Mouse (Mus musculus): ENCODE data around the gene Ceacam10. TPM values are rescaled to one million over a fixed set of nuclear protein-coding genes. Genes with fewer than 3 reads are reported as not detected.

Ceacam10 gene
- polyA plus RNA-seq, 1 experiment from 2014 or later: 0.24 TPM

- H3K4me2 ChIP-seq (ENCODE audit: low read depth, severe bottlenecking): no peak overlapping the region
- H3K4me3 ChIP-seq (ENCODE audit: low read depth, low read length): no peak overlapping the region
- H3K4me1 ChIP-seq (ENCODE audit: control insufficient read depth, insufficient read depth, low read length): no peaks in the 10 kb centered on the region
- DNase-seq (ENCODE audit: low spot score) (no peak), ATAC-seq (ENCODE audit: insufficient number of reproducible peaks, low FRiP score, low TSS enrichment, low read depth) (no peak)
- no peak overlapping the region for H3K27ac ChIP-seq (replicated peaks; ENCODE audit: low read depth, low read length)
- H3K36me3 ChIP-seq (ENCODE audit: control insufficient read depth, insufficient read depth, low read length): no peaks in the 10 kb centered on the region
- no peaks in the 10 kb centered on the region for H3K27me3 ChIP-seq (ENCODE audit: control insufficient read depth, insufficient read depth, low read length)
- no peaks in the 10 kb centered on the region for H3K9me3 ChIP-seq (ENCODE audit: control insufficient read depth, low read length)
- no peak overlapping the region for H3K9ac ChIP-seq (ENCODE audit: low read length)
- WGBS: 85% methylated on average over 8 of the region's 8 CpGs
These were observed 14.4 kb upstream of the Ceacam10 start for GRCm38 (mm10) chr7:24762574-24762973.

- no peak for ATAC-seq (ENCODE audit: insufficient number of reproducible peaks, low FRiP score, low TSS enrichment, low read depth)
- no peaks in the 10 kb centered on the region; the same call in 1 of the 2 replicates for H3K9me3 ChIP-seq (ENCODE audit: control insufficient read depth, low read length)
These were observed 5.6 kb upstream of the Ceacam10 start for GRCm38 (mm10) chr7:24771361-24771760.

GRCm38 (mm10) chr7:24773942-24774535 lies 3.0 kb upstream of the Ceacam10 start:
- Histone ChIP-seq H3K4me1 (ENCODE audit: control insufficient read depth, insufficient read depth, low read length) (no peaks in the 10 kb centered on the region), H3K36me3 (ENCODE audit: control insufficient read depth, insufficient read depth, low read length) (no peaks in the 10 kb centered on the region), H3K27ac (replicated peaks; ENCODE audit: low read depth, low read length) (no peak overlapping the region), H3K27me3 (ENCODE audit: control insufficient read depth, insufficient read depth, low read length) (no peaks in the 10 kb centered on the region), H3K4me3 (ENCODE audit: low read depth, low read length) (no peak overlapping the region), H3K9me3 (ENCODE audit: control insufficient read depth, low read length) (no peaks in the 10 kb centered on the region), H3K4me2 (ENCODE audit: low read depth, severe bottlenecking) (no peak overlapping the region), H3K9ac (ENCODE audit: low read length) (no peak overlapping the region)
- no peak for DNase-seq (ENCODE audit: low spot score)
- ATAC-seq (ENCODE audit: insufficient number of reproducible peaks, low FRiP score, low TSS enrichment, low read depth): no peak
- 67% methylated on average over 3 of the region's 3 CpGs for WGBS

More at GRCm38 (mm10) chr7:24771361-24771760, 5.6 kb upstream of the Ceacam10 start:
- Histone ChIP-seq H3K9ac (ENCODE audit: low read length) (no peak overlapping the region), H3K4me1 (ENCODE audit: control insufficient read depth, insufficient read depth, low read length) (no peaks in the 10 kb centered on the region), H3K4me2 (ENCODE audit: low read depth, severe bottlenecking) (no peak overlapping the region), H3K27me3 (ENCODE audit: control insufficient read depth, insufficient read depth, low read length) (no peaks in the 10 kb centered on the region), H3K36me3 (ENCODE audit: control insufficient read depth, insufficient read depth, low read length) (no peaks in the 10 kb centered on the region), H3K4me3 (ENCODE audit: low read depth, low read length) (no peak overlapping the region), H3K27ac (replicated peaks; ENCODE audit: low read depth, low read length) (no peak overlapping the region)
- DNase-seq (ENCODE audit: low spot score): no peak

- Histone ChIP-seq H3K9me3 (ENCODE audit: control insufficient read depth, low read length) (no peaks in the 10 kb centered on the region), H3K27me3 (ENCODE audit: control insufficient read depth, insufficient read depth, low read length) (no peaks in the 10 kb centered on the region), H3K4me2 (ENCODE audit: low read depth, severe bottlenecking) (no peak overlapping the region), H3K4me3 (ENCODE audit: low read depth, low read length) (no peak overlapping the region), H3K27ac (replicated peaks; ENCODE audit: low read depth, low read length) (no peak overlapping the region), H3K9ac (ENCODE audit: low read length) (no peak overlapping the region), H3K4me1 (ENCODE audit: control insufficient read depth, insufficient read depth, low read length) (no peaks in the 10 kb centered on the region), H3K36me3 (ENCODE audit: control insufficient read depth, insufficient read depth, low read length) (no peaks in the 10 kb centered on the region)
- ATAC-seq (ENCODE audit: insufficient number of reproducible peaks, low FRiP score, low TSS enrichment, low read depth): no peak
- 76% methylated on average over 2 of the region's 2 CpGs for WGBS
- DNase-seq (ENCODE audit: low spot score): no peak
These were observed 861 bp upstream of the Ceacam10 start for GRCm38 (mm10) chr7:24776145-24776544.

- no peaks in the 10 kb centered on the region for H3K27me3 ChIP-seq (ENCODE audit: control insufficient read depth, insufficient read depth, low read length)
- no peaks in the 10 kb centered on the region for H3K36me3 ChIP-seq (ENCODE audit: control insufficient read depth, insufficient read depth, low read length)
- no peak overlapping the region for H3K27ac ChIP-seq (replicated peaks; ENCODE audit: low read depth, low read length)
- 89% methylated on average over 1 of the region's 1 CpGs for WGBS
- H3K4me1 ChIP-seq (ENCODE audit: control insufficient read depth, insufficient read depth, low read length): no peaks in the 10 kb centered on the region
- no peak overlapping the region for H3K9ac ChIP-seq (ENCODE audit: low read length)
- H3K4me3 ChIP-seq (ENCODE audit: low read depth, low read length): no peak overlapping the region
- no peaks in the 10 kb centered on the region for H3K9me3 ChIP-seq (ENCODE audit: control insufficient read depth, low read length)
- DNase-seq (ENCODE audit: low spot score): no peak
- no peak for ATAC-seq (ENCODE audit: insufficient number of reproducible peaks, low FRiP score, low TSS enrichment, low read depth)
- no peak overlapping the region for H3K4me2 ChIP-seq (ENCODE audit: low read depth, severe bottlenecking)
These were observed 20.9 kb downstream of the Ceacam10 start for GRCm38 (mm10) chr7:24797918-24798317.

- no peak overlapping the region for H3K4me2 ChIP-seq (ENCODE audit: low read depth, severe bottlenecking)
- no peak overlapping the region for H3K27ac ChIP-seq (replicated peaks; ENCODE audit: low read depth, low read length)
- WGBS: 71% methylated on average over 7 of the region's 7 CpGs
- no peaks in the 10 kb centered on the region for H3K27me3 ChIP-seq (ENCODE audit: control insufficient read depth, insufficient read depth, low read length)
- no peak overlapping the region for H3K9ac ChIP-seq (ENCODE audit: low read length)
- DNase-seq (ENCODE audit: low spot score) (no peak), ATAC-seq (ENCODE audit: insufficient number of reproducible peaks, low FRiP score, low TSS enrichment, low read depth) (no peak)
- no peaks in the 10 kb centered on the region for H3K9me3 ChIP-seq (ENCODE audit: control insufficient read depth, low read length)
- no peaks in the 10 kb centered on the region for H3K36me3 ChIP-seq (ENCODE audit: control insufficient read depth, insufficient read depth, low read length)
- H3K4me1 ChIP-seq (ENCODE audit: control insufficient read depth, insufficient read depth, low read length): no peaks in the 10 kb centered on the region
- no peak overlapping the region for H3K4me3 ChIP-seq (ENCODE audit: low read depth, low read length)
These were observed 25.3 kb downstream of the Ceacam10 start for GRCm38 (mm10) chr7:24802149-24802767.

GRCm38 (mm10) chr7:24804826-24805225 lies 27.8 kb downstream of the Ceacam10 start:
- no peak overlapping the region for H3K9ac ChIP-seq (ENCODE audit: low read length)
- ATAC-seq (ENCODE audit: insufficient number of reproducible peaks, low FRiP score, low TSS enrichment, low read depth) (no peak), DNase-seq (ENCODE audit: low spot score) (no peak)
- no peaks in the 10 kb centered on the region for H3K9me3 ChIP-seq (ENCODE audit: control insufficient read depth, low read length)
- H3K27me3 ChIP-seq (ENCODE audit: control insufficient read depth, insufficient read depth, low read length): no peaks in the 10 kb centered on the region
- H3K27ac ChIP-seq (replicated peaks; ENCODE audit: low read depth, low read length): no peak overlapping the region
- 69% methylated on average over 6 of the region's 6 CpGs for WGBS
- H3K4me3 ChIP-seq (ENCODE audit: low read depth, low read length): no peak overlapping the region
- no peaks in the 10 kb centered on the region for H3K36me3 ChIP-seq (ENCODE audit: control insufficient read depth, insufficient read depth, low read length)
- H3K4me1 ChIP-seq (ENCODE audit: control insufficient read depth, insufficient read depth, low read length): no peaks in the 10 kb centered on the region
- no peak overlapping the region for H3K4me2 ChIP-seq (ENCODE audit: low read depth, severe bottlenecking)

GRCm38 (mm10) chr7:24809041-24809440 lies 32.0 kb downstream of the Ceacam10 start:
- no peaks in the 10 kb centered on the region for H3K36me3 ChIP-seq (ENCODE audit: control insufficient read depth, insufficient read depth, low read length)
- H3K27me3 ChIP-seq (ENCODE audit: control insufficient read depth, insufficient read depth, low read length): no peaks in the 10 kb centered on the region
- WGBS: 32% methylated on average over 2 of the region's 2 CpGs
- H3K9me3 ChIP-seq (ENCODE audit: control insufficient read depth, low read length): no peaks in the 10 kb centered on the region
- DNase-seq (ENCODE audit: low spot score) (no peak), ATAC-seq (ENCODE audit: insufficient number of reproducible peaks, low FRiP score, low TSS enrichment, low read depth) (no peak)
- no peaks in the 10 kb centered on the region for H3K4me1 ChIP-seq (ENCODE audit: control insufficient read depth, insufficient read depth, low read length)
- H3K4me2 ChIP-seq (ENCODE audit: low read depth, severe bottlenecking): no peak overlapping the region
- no peak overlapping the region for H3K4me3 ChIP-seq (ENCODE audit: low read depth, low read length)
- no peak overlapping the region for H3K27ac ChIP-seq (replicated peaks; ENCODE audit: low read depth, low read length)
- no peak overlapping the region for H3K9ac ChIP-seq (ENCODE audit: low read length)

- 0% methylated on average over 3 of the region's 3 CpGs for WGBS
- no peak overlapping the region for H3K4me2 ChIP-seq (ENCODE audit: low read depth, severe bottlenecking)
- no peaks in the 10 kb centered on the region for H3K9me3 ChIP-seq (ENCODE audit: control insufficient read depth, low read length)
- no peak overlapping the region for H3K4me3 ChIP-seq (ENCODE audit: low read depth, low read length)
- H3K27me3 ChIP-seq (ENCODE audit: control insufficient read depth, insufficient read depth, low read length): no peaks in the 10 kb centered on the region
- H3K36me3 ChIP-seq (ENCODE audit: control insufficient read depth, insufficient read depth, low read length): no peaks in the 10 kb centered on the region
- no peaks in the 10 kb centered on the region for H3K4me1 ChIP-seq (ENCODE audit: control insufficient read depth, insufficient read depth, low read length)
- ATAC-seq (ENCODE audit: insufficient number of reproducible peaks, low FRiP score, low TSS enrichment, low read depth): 0 out of 2 replicates have a peak, but pooled peaks have one; percentile 54
- no peak overlapping the region for H3K9ac ChIP-seq (ENCODE audit: low read length)
- H3K27ac ChIP-seq (replicated peaks; ENCODE audit: low read depth, low read length): no peak overlapping the region
- peak; percentile 87 for DNase-seq (ENCODE audit: low spot score)
These were observed 40.5 kb downstream of the Ceacam10 start for GRCm38 (mm10) chr7:24817502-24817901.
